Mouse (Mus musculus): ENCODE data around the gene Ovca2. TPM values are rescaled to one million over a fixed set of nuclear protein-coding genes. Genes with fewer than 3 reads are reported as not detected.
A peak's percentile ranks its signal among the peaks of the same experiment; 100 is the strongest.
"Not testable (repeated sequence)": the region's sequence is repeated elsewhere in the genome, so short reads cannot be mapped to it uniquely, and the experiment has no call there.

Gene Ovca2
- total RNA-seq, 2 experiments from 2014 or later, result 16.0 to 17.4 TPM

GRCm38 (mm10) chr11:75196131-75196530 lies 17.5 kb upstream of the Ovca2 start:
- no peak for DNase-seq (ENCODE audit: low spot score in 2 of 2)

- peak in 1 of 2 experiments; percentile 25 for DNase-seq (ENCODE audit: low spot score in 2 of 2)
Measured at GRCm38 (mm10) chr11:75194850-75195461, 16.3 kb upstream of the Ovca2 start.

GRCm38 (mm10) chr11:75194121-75194849 lies 15.7 kb upstream of the Ovca2 start:
- no peak for DNase-seq (ENCODE audit: low spot score in 2 of 2)

- DNase-seq (ENCODE audit: low spot score in 2 of 2), result peak; percentile 38 to 57
Measured at GRCm38 (mm10) chr11:75193256-75194071, 14.8 kb upstream of the Ovca2 start, which contains the start of gene Rtn4rl1. Gene Rtn4rl1, plus strand, starts transcription at chr11:75193783.

GRCm38 (mm10) chr11:75192336-75193214 lies 13.9 kb upstream of the Ovca2 start:
- DNase-seq (ENCODE audit: low spot score in 2 of 2), result peak; percentile 64 to 72

GRCm38 (mm10) chr11:75191841-75192240 lies 13.2 kb upstream of the Ovca2 start:
- DNase-seq (ENCODE audit: low spot score in 2 of 2), result no peak

GRCm38 (mm10) chr11:75190905-75191441 lies 12.3 kb upstream of the Ovca2 start, which contains the start of gene Dph1:
Gene Dph1, minus strand, starts transcription at chr11:75191241.
- no peak for DNase-seq (ENCODE audit: low spot score in 2 of 2)

GRCm38 (mm10) chr11:75190371-75190724 lies 11.7 kb upstream of the Ovca2 start:
- DNase-seq (ENCODE audit: low spot score in 2 of 2), result peak; percentile 60 to 75

GRCm38 (mm10) chr11:75189713-75190370 lies 11.2 kb upstream of the Ovca2 start:
- no peak for DNase-seq (ENCODE audit: low spot score in 2 of 2)

GRCm38 (mm10) chr11:75184986-75185385 lies 6.4 kb upstream of the Ovca2 start:
- no peak for DNase-seq (ENCODE audit: low spot score in 2 of 2)

- no peak for DNase-seq (ENCODE audit: low spot score in 2 of 2)
Measured at GRCm38 (mm10) chr11:75184573-75184972, 5.9 kb upstream of the Ovca2 start.

- DNase-seq (ENCODE audit: low spot score in 2 of 2), result no peak
Measured at GRCm38 (mm10) chr11:75183917-75184570, 5.4 kb upstream of the Ovca2 start.

- DNase-seq (ENCODE audit: low spot score in 2 of 2), result no peak
Measured at GRCm38 (mm10) chr11:75178011-75178410, 624 bp downstream of the Ovca2 start.

- not testable (repeated sequence) for DNase-seq (ENCODE audit: low spot score in 2 of 2)
Measured at GRCm38 (mm10) chr11:75174574-75174973, 4.1 kb downstream of the Ovca2 start.

GRCm38 (mm10) chr11:75173799-75174165 lies 4.9 kb downstream of the Ovca2 start:
- no peak for DNase-seq (ENCODE audit: low spot score in 2 of 2)

- peak; percentile 76 to 83 for DNase-seq (ENCODE audit: low spot score in 2 of 2)
Measured at GRCm38 (mm10) chr11:75173095-75173798, 5.4 kb downstream of the Ovca2 start.

- no peak for DNase-seq (ENCODE audit: low spot score in 2 of 2)
Measured at GRCm38 (mm10) chr11:75172151-75173094, 6.2 kb downstream of the Ovca2 start.

Data from adrenal gland, postnatal 4 days (tissue).